Mouse (Mus musculus): Measurements from ENCODE around the gene A730071L15Rik. TPM values are rescaled to one million over a fixed set of nuclear protein-coding genes. Genes with fewer than 3 reads are reported as not detected.

A730071L15Rik gene
- total RNA-seq, 2 experiments from 2014 or later = 0.28 to 0.30 TPM

Other genes with a start within 250 kb of the A730071L15Rik start
- gene Gck, start 249.9 kb upstream of the A730071L15Rik start, total RNA-seq (2021) = 1 to 10 TPM in 1 of 2 experiments, under 1 TPM in 1; 0.44 to 1.2 TPM
- 10 to 100 TPM; 78.9 to 79.3 TPM for gene Ykt6, start 244.3 kb upstream of the A730071L15Rik start, total RNA-seq (2021)
- 100 to 1,000 TPM; 618 to 648 TPM for gene Camk2b, start 133.7 kb upstream of the A730071L15Rik start, total RNA-seq (2021)
- gene Nudcd3, start 386 bp downstream of the A730071L15Rik start, total RNA-seq (2021) = 100 to 1,000 TPM; 119 to 128 TPM
- under 1 TPM; 0.63 to 0.68 TPM for gene Npc1l1, start 30.1 kb downstream of the A730071L15Rik start, total RNA-seq (2021)
- gene Ddx56, start 67.7 kb downstream of the A730071L15Rik start, total RNA-seq (2021) = 10 to 100 TPM; 45.6 to 48.6 TPM
- 10 to 100 TPM; 94.1 to 99.1 TPM for gene Tmed4, start 74.8 kb downstream of the A730071L15Rik start, total RNA-seq (2021)
- 100 to 1,000 TPM; 228 to 260 TPM for gene Ogdh, start 91.6 kb downstream of the A730071L15Rik start, total RNA-seq (2021)
- gene Zmiz2, start 189.0 kb downstream of the A730071L15Rik start, total RNA-seq (2021) = 100 to 1,000 TPM; 217 to 224 TPM
- 1,000 to 10,000 TPM; 1,850 TPM for gene Ppia, start 215.4 kb downstream of the A730071L15Rik start, total RNA-seq (2021)
- 10 to 100 TPM; 41.4 to 42.5 TPM for gene H2afv, start 244.4 kb downstream of the A730071L15Rik start, total RNA-seq (2021)

Measured in left cerebral cortex, adult 18-20 months (tissue).